Mouse (Mus musculus) stomach, embryonic 16.5 days (tissue): ENCODE measurements around the gene Ppp1r14b. TPM values are rescaled to one million over a fixed set of nuclear protein-coding genes. Genes with fewer than 3 reads are reported as not detected.

Source experiments
- ATAC-seq: fragments of 200-750 bp; cut with Nextera tagmentation; 2 replicates; pipeline ENCODE4 v1.8.0; 2017; ENCODE audit warnings: moderate number of reproducible peaks, moderate TSS enrichment; ENCODE audit not compliant: insufficient read depth, low FRiP score
- H3K27ac ChIP-seq: fragments of 300-500 bp; sonication (generic); 2 replicates; pipeline ENCODE4 v1.5.1; 2014; ENCODE audit warnings: low read length
- H3K27me3 ChIP-seq: fragments of 300-500 bp; sonication (generic); 2 replicates; pipeline ENCODE4 v1.6.1; 2014; ENCODE audit warnings: low read length, control low read depth, mixed read lengths; ENCODE audit not compliant: control insufficient read depth, insufficient read depth
- H3K36me3 ChIP-seq: fragments of 300-500 bp; sonication (generic); 2 replicates; pipeline ENCODE4 v1.6.1; 2014; ENCODE audit warnings: low read length; ENCODE audit not compliant: control insufficient read depth, insufficient read depth
- H3K4me1 ChIP-seq: fragments of 300-500 bp; sonication (generic); 2 replicates; pipeline ENCODE4 v1.6.1; 2014; ENCODE audit warnings: low read length, control low read depth, mixed read lengths; ENCODE audit not compliant: control insufficient read depth, insufficient read depth
- H3K4me2 ChIP-seq: fragments of 300-500 bp; sonication (generic); 2 replicates; pipeline ENCODE4 v1.6.1; 2014; ENCODE audit warnings: low read depth, low read length, mixed read lengths
- H3K4me3 ChIP-seq: fragments of 300-500 bp; sonication (generic); replicated peaks from 2 replicates; pipeline ENCODE4 v1.5.1; 2014; ENCODE audit warnings: mild to moderate bottlenecking, low read length
- H3K9ac ChIP-seq: fragments of 300-500 bp; sonication (generic); 2 replicates; pipeline ENCODE4 v1.6.1; 2014; ENCODE audit warnings: low read length
- H3K9me3 ChIP-seq: fragments of 300-500 bp; sonication (generic); replicated peaks from 2 replicates; pipeline ENCODE4 v1.6.1; 2016; ENCODE audit warnings: low read length, control low read depth; ENCODE audit not compliant: control insufficient read depth
- WGBS: fragments of 180-500 bp; shearing (Covaris S2); extraction: QIAGEN DNeasy Blood & Tissue Kit; methylation state at CpG from one replicate; pipeline ENCODE4 v1.1.7; 2014; 5-methylcytosine and 5-hydroxymethylcytosine counted together
- polyA plus RNA-seq: library from polyadenylated mRNA; unstranded; fragments of >200 nt; fragmentation: Nextera tagmentation; extraction: Ambion mirVana; gene quantifications from 2 replicates; pipeline ENCODE4 v1.2.1, GENCODE M21; 2015

The Ppp1r14b gene
- polyA plus RNA-seq, 1 experiment from 2014 or later, result 70.6 TPM

GRCm38 (mm10) chr19:6979486-6980380 is 5.0 kb downstream of the Ppp1r14b start:
- ATAC-seq, result peak; percentile 93
- peaks cover 38% of the 10 kb centered on the region for H3K4me1 ChIP-seq
- no peaks in the 10 kb centered on the region for H3K9me3 ChIP-seq
- peak overlapping the region; percentile 94 for H3K9ac ChIP-seq
- peak overlapping the region; percentile 90 for H3K27ac ChIP-seq
- no peaks in the 10 kb centered on the region for H3K27me3 ChIP-seq
- peak overlapping the region; percentile 68 for H3K4me3 ChIP-seq
- WGBS, result under 1% methylated on average over 58 of the region's 59 CpGs
- peak overlapping the region; percentile 89 for H3K4me2 ChIP-seq
- 0 out of 2 replicates have a peak, but pooled peaks cover 1% of the 10 kb centered on the region for H3K36me3 ChIP-seq

GRCm38 (mm10) chr19:6980381-6981093 is 5.8 kb downstream of the Ppp1r14b start, which contains the start of gene Fkbp2:
Gene Fkbp2, minus strand, starts transcription at chr19:6980501.
- WGBS, result under 1% methylated on average over 38 of the region's 38 CpGs
- peaks cover 9% of the 10 kb centered on the region for H3K36me3 ChIP-seq
- peak within 1 kb of the TSS; percentile 89 for H3K4me2 ChIP-seq
- peak within 1 kb of the TSS; percentile 94 for H3K9ac ChIP-seq
- peak within 1 kb of the TSS; percentile 90 for H3K27ac ChIP-seq
- H3K9me3 ChIP-seq, result no peaks in the 10 kb centered on the region
- H3K4me1 ChIP-seq, result peaks cover 38% of the 10 kb centered on the region
- peak within 1 kb of the TSS; percentile 68 for H3K4me3 ChIP-seq
- ATAC-seq, result peak; percentile 90
- H3K27me3 ChIP-seq, result no peaks in the 10 kb centered on the region

GRCm38 (mm10) chr19:6981465-6981864 is 6.7 kb downstream of the Ppp1r14b start:
- H3K4me2 ChIP-seq, result peak overlapping the region; percentile 89; the same call in 1 of the 2 replicates
- no peak overlapping the region for H3K9ac ChIP-seq
- H3K36me3 ChIP-seq, result peaks cover 11% of the 10 kb centered on the region
- no peak for ATAC-seq
- no peaks in the 10 kb centered on the region for H3K27me3 ChIP-seq
- 84% methylated on average over 4 of the region's 4 CpGs for WGBS
- H3K4me3 ChIP-seq, result peak overlapping the region; percentile 68; the same call in 1 of the 2 replicates
- no peak overlapping the region for H3K27ac ChIP-seq
- H3K4me1 ChIP-seq, result peaks cover 39% of the 10 kb centered on the region
- H3K9me3 ChIP-seq, result no peaks in the 10 kb centered on the region

GRCm38 (mm10) chr19:6983621-6984020 is 8.9 kb downstream of the Ppp1r14b start:
- Histone ChIP-seq H3K9me3 (no peaks in the 10 kb centered on the region), H3K27me3 (no peaks in the 10 kb centered on the region), H3K4me1 (peaks cover 33% of the 10 kb centered on the region), H3K9ac (no peak overlapping the region), H3K36me3 (peaks cover 11% of the 10 kb centered on the region), H3K4me2 (no peak overlapping the region), H3K27ac (no peak overlapping the region), H3K4me3 (no peak overlapping the region)
- WGBS, result 93% methylated on average over 5 of the region's 5 CpGs
- no peak for ATAC-seq

- 85% methylated on average over 19 of the region's 19 CpGs for WGBS
- no peak for ATAC-seq
- Histone ChIP-seq H3K4me1 (peaks cover 25% of the 10 kb centered on the region), H3K27me3 (no peaks in the 10 kb centered on the region), H3K9ac (no peak overlapping the region), H3K36me3 (peaks cover 11% of the 10 kb centered on the region), H3K9me3 (no peaks in the 10 kb centered on the region), H3K4me3 (no peak overlapping the region), H3K27ac (no peak overlapping the region), H3K4me2 (no peak overlapping the region)
Measured at GRCm38 (mm10) chr19:6985300-6985699, 10.5 kb downstream of the Ppp1r14b start.

GRCm38 (mm10) chr19:6985951-6986708 is 11.4 kb downstream of the Ppp1r14b start:
- Histone ChIP-seq H3K9me3 (no peaks in the 10 kb centered on the region), H3K27me3 (no peaks in the 10 kb centered on the region), H3K36me3 (peaks cover 11% of the 10 kb centered on the region), H3K4me3 (peak overlapping the region; percentile 88), H3K27ac (no peak overlapping the region), H3K9ac (peak overlapping the region; percentile 98), H3K4me2 (peak overlapping the region; percentile 94), H3K4me1 (peaks cover 23% of the 10 kb centered on the region)
- WGBS, result 77% methylated on average over 10 of the region's 10 CpGs
- ATAC-seq, result no peak

- Histone ChIP-seq H3K4me1 (peaks cover 22% of the 10 kb centered on the region), H3K36me3 (peaks cover 11% of the 10 kb centered on the region), H3K4me2 (peak within 1 kb of the TSS; percentile 94), H3K4me3 (peak within 1 kb of the TSS; percentile 88), H3K27ac (peak within 1 kb of the TSS; percentile 82), H3K27me3 (no peaks in the 10 kb centered on the region), H3K9me3 (no peaks in the 10 kb centered on the region), H3K9ac (peak within 1 kb of the TSS; percentile 98)
- under 1% methylated on average over 73 of the region's 85 CpGs for WGBS
- ATAC-seq, result peak; percentile 56
Measured at GRCm38 (mm10) chr19:6987061-6987903, 12.5 kb downstream of the Ppp1r14b start, which contains the start of gene Vegfb. Gene Vegfb, minus strand, starts transcription at chr19:6987651.

- 4% methylated on average over 8 of the region's 8 CpGs for WGBS
- Histone ChIP-seq H3K27ac (peak overlapping the region; percentile 82), H3K4me1 (peaks cover 25% of the 10 kb centered on the region), H3K27me3 (no peaks in the 10 kb centered on the region), H3K4me3 (peak overlapping the region; percentile 88), H3K9me3 (no peaks in the 10 kb centered on the region), H3K9ac (peak overlapping the region; percentile 98), H3K36me3 (peaks cover 11% of the 10 kb centered on the region), H3K4me2 (peak overlapping the region; percentile 94)
- no peak for ATAC-seq
Measured at GRCm38 (mm10) chr19:6987904-6988285, 13.1 kb downstream of the Ppp1r14b start.
